Mouse (Mus musculus) lung, adult 18-20 months (tissue): ENCODE measurements around the gene Cep19.

Experiments used
- DNase-seq, 2 experiments: peaks; one replicate each; pipeline ENCODE4 v3.0.0; 2022; ENCODE audit warnings: mixed read lengths in 2 of 2

The Cep19 gene

DNA sequence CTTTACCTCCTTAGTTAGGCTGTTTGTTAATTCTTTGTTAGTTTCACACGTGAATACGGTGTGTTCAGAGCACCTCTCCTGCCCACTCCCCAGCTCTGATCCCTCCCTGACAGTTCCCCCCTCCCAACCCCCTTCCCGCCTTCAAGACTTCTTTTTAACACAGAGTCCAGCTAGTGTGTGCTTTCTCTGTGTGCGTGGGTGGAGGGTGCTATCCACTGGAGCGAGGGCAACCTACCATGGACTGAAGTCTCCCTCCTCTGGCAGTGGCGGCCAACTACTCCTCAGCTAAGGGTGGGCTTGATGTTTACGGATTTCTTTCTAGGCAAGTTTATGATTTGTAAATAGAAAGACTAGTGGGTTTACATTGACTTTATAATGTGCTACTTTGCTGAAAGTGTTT, 8.6 kb downstream of the Cep19 start:
- no peak for DNase-seq

DNA sequence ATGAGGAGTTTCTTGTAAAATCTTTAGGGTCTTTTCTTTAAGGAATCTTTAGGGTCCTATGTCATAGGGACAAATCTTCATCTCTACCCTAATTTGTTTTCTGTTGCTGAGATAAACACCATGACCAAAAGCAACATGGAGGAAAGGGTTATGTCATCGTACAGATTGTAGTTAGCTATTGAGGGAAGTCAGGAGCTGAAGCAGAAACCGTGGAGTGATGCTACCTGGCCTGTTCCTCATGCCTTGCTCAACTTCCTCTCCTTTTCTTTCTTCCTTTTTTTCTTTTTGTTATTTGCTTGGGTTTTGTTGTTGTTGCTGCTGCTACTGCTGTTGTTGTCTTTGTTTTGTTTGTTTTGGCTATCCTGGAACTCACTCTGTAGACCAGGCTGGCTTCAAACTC, 9.0 kb downstream of the Cep19 start:
- DNase-seq, result no peak

DNA sequence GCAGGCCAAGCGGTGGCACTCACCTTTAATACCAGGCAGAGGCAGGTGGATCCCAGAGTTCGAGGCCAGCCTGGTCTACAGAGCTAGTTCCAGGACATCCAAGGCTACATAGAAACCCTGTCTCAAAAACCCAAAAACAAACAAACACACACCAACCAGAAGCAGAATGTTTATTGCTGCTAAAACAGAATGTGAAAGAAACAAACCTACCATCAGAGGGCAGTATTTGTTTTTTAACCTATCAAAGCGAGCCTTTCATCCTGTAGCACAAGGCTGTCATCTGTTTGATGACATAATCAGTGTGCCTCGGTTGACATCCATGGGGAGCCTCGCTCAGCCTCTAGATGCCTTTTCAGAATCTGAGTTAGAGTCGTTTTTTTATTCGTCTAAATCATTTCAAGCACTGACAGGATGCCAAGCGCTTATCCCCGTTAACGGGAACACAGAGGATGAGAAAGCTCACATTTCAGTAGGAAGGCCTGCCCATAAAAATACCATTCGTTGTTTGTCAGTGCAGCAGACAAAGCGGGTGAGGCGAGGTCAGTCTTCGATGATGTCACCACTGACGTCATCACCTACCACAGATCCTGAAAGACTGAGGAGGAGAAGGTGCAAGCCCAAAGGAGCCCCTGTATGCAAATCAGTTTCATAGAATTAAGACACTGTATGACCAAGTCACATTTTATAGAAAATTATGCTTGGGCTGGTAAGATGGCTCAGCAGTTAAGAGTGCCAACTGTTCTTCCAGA, 11.5 kb downstream of the Cep19 start:
- no peak for DNase-seq

- peak; percentile 83 to 85 for DNase-seq
Observed at GRCm38 (mm10) chr16:32113541-32114218, 14.1 kb downstream of the Cep19 start.

DNA sequence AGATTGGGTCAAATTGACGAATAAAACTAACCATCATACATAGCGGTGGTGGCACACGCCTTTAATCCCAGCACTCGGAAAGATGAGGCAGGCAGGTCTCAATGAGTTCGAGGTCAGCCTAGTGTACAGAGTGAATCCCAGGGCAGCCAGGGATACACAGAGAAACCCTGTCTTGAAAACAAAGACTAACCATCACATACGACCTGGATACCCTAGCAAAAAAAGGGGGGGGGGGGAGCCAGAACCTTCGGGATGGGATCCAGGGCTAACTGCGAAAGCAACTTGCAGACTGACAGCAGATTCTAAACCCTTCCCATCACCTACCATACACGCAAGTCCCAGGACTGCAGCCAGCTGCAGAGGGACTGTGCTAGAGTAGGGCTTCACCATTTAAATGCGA, 14.8 kb downstream of the Cep19 start:
- DNase-seq, result no peak

- peak; percentile 79 to 81 for DNase-seq
Observed at GRCm38 (mm10) chr16:32114968-32115695, 15.5 kb downstream of the Cep19 start.

DNA sequence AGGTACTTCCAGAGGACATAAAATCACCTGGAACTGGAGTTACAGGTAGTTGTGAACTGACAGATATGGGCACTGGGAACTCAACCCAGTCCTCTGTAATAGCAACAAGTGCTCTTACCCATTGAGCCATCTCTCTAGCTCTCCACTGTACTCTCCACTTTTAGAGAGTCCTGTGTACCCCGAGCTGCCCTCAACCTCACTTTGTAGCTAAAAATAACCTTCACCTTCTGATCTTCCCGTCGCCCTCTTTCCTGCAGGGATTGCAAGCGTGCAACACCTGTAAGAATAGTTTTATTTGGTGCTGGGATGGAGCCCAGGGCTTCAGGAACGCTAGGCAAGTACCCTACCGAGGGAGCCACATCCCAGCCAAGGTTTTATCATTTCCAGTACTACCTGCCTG, 16.2 kb downstream of the Cep19 start:
- DNase-seq, result no peak

- no peak for DNase-seq
Observed at GRCm38 (mm10) chr16:32116186-32116585, 16.6 kb downstream of the Cep19 start.

- no peak for DNase-seq
Observed at GRCm38 (mm10) chr16:32120454-32120853, 20.9 kb downstream of the Cep19 start.

GRCm38 (mm10) chr16:32124020-32124419, 24.4 kb downstream of the Cep19 start:
- no peak for DNase-seq

DNA sequence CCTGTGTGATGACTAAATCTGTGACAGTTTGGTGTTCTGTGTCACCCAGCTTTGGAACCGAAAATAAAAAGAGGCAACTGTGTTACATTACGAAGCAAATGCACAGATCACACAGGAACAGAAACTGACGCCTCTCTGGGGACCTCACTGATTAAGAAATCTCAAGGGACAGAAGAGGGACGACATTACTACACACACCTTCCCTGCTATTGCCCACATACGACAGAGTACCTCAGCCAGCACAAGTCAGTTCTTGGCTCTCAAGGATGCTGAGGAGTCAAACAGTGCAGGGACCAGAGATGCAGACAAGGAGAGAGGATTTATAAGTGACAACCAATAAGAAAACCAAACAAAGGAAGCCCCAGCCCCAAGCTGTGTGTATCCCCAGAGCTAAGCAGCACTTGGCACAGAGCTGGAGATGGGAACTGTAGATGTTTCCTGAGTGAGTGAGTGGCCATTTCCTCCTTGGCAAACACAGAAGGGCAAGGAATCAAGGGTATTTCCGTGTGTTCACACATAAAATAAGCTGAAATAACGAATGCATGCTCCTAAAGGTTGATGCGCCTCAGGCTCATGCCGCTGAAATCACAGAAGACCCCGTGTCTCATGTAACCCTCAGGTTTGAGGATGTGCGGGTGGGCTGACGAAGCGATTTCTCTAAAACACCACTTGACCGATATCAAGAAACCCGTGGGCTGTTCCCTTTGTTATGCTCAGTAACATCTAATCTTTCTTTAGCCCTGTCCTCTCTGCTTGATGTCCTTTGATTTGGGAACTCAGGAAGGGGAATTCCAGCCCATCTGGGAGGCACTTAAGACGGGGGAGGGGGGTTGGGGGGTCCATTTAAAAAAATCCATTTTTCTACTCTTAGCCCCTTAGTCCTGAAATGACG, 25.1 kb downstream of the Cep19 start:
- peak; percentile 42 to 68 for DNase-seq

- no peak for DNase-seq
Observed at GRCm38 (mm10) chr16:32125364-32125763, 25.8 kb downstream of the Cep19 start.

DNA sequence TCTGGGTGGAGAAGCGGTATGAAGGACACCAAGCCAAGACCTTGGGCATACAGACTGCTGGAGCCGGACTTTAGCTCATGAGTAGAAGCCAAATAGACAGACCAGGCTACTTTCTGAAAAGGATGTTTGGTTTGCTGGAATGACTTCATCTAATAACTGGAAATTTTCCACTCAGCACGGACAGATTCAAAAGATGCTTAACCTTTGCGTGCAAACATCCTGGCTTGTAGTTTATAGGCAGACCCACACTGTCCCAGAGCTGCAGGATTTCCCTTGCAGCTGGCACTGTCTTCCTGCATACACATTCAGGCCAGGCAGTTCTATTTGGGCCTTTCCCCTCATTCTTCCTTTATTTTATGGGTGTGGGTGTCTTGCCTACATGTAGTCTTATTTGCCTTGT, 27.4 kb downstream of the Cep19 start:
- peak in 1 of 2 experiments; percentile 21 for DNase-seq

- no peak for DNase-seq
Observed at GRCm38 (mm10) chr16:32129449-32130189, 30.0 kb downstream of the Cep19 start.

- DNase-seq, result peak; percentile 73 to 78
Observed at GRCm38 (mm10) chr16:32130190-32130826, 30.7 kb downstream of the Cep19 start.

- no peak for DNase-seq
Observed at GRCm38 (mm10) chr16:32133148-32133547, 33.5 kb downstream of the Cep19 start.

GRCm38 (mm10) chr16:32135842-32136357, 36.3 kb downstream of the Cep19 start:
- DNase-seq, result no peak

GRCm38 (mm10) chr16:32138954-32139353, 39.4 kb downstream of the Cep19 start:
- DNase-seq, result no peak

DNA sequence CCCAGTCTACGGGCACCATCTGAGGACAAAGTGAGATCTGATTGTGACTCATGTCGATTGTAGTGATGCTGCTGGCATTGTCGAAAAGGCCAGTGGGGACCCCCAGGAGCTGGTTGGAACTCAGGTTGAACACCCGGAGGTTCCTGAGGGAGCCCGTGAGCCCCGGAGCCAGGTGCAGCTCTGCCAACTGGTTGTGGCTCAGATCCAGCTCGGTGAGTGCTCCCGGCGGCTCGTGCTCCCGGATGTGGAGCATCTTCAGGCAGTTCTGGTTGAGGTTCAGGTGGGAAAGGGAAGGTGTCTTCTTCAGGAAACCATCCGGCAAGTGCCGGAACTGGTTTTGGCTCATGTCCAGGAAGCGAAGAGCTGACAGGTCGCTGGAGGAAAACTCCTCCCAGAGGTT, 44.2 kb downstream of the Cep19 start:
- no peak for DNase-seq

DNA sequence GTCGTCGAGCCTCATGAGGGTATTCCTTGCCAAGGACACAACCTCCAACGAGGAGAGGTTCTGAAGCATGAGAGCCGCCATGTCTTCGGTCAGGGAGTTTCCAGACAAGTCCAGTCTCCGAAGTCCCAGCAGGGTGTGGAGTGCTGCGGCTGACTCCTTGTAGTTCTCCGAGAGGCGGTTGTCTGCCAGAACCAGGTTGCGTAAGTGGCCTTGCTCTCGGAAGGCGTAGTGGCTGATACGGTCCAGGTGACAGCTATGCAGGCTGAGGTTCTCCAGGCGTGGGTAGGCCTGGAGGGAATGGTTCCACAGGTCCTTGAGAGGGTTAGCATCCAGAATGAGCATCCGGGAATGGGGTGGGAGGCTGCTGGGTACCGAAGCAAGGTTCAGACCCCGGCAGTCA, 45.0 kb downstream of the Cep19 start:
- no peak for DNase-seq

- no peak for DNase-seq
Observed at GRCm38 (mm10) chr16:32147589-32148207, 48.1 kb downstream of the Cep19 start.
